Mouse (Mus musculus): ENCODE data around the gene Dmrta2.

The Dmrta2 gene

DNA sequence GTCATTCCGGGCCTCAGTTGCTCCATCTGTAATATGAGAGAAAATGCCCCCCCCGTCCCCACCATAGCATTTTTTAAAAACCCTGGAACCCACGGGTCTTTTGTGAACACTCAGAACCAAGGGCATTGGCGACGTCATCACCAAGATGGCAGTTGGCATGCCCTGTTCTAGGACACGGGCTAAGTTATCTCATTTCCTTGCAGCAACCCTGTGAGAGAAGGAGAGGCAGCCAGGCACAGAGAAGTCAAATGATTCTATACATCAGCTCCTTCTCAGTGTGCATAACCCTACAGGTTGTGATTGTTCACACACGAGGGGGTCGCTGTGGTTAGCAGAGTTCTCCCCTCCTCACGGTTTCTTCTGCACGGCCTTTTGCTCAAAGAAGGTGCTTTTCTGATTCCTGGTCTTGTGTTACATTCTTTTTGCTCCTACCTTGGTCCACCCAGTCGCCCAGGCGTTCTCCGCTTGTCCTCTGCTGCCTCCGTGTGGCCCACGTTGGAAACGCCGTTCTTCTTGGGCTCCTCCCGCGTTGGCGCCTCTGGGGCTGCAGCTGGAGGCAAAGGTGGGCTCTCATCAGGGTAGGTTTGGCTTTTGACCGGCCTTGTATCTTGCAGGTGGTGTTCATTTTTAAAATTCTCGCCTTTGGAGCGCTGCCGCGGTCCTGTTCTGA lies 44.2 kb downstream of the Dmrta2 start:
- no peak for DNase-seq (ENCODE audit: low read depth, low spot score)

DNA sequence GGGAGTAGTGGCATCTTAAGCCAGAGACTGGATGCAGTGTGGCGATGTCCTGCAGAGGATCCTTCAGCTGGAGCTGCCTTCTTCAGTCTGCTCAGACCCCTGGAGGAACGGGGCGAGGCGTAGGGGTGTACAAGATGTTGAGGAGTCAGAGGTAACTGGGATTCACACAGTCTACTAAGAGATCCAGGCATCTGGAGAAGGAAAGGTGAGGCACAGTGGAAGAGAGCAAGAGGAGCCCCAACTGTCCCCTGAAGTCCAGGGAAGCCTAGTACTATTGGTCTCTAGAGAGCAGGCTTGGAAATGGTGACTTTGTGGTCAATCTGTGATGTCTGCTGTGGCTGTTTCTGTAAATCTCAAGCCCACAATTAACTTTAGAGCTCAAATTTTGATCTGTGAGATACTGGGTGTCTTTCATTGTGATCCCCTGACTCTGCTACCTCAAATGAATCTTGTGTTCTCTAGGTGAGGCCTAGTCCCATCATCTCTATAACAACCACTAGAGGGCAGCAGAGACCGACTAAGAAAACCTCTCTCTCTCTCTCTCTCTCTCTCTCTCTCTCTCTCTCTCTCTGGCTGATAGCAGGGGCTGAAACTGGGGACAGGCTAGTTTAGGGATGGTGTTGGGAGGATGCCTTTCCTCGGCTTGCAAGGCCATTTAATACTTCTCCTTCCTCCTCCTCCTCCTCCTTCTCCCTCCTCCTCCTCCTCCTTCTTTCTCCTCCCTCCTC lies 50.8 kb downstream of the Dmrta2 start:
- DNase-seq (ENCODE audit: low read depth, low spot score), result no peak

DNA sequence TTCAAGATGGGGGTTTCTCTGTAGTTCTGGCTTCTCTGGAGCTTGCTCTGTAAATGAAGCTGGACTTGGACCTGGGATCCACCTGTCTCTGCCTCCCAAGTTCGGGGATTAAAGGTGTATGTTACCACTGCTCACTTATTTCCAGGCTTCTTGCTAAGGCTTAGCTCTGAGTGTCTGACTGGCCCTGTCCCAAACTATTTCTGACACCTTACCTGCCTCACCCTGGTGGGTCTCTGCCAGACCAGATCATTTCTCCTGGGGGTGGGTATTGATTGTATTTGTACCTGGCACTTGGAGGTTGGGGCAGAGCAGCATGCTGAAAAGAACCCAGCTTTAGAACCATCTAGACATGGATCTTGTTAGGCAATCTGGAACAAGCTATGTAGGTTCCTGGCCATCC lies 51.6 kb downstream of the Dmrta2 start:
- DNase-seq (ENCODE audit: low read depth, low spot score), result no peak

Measured in skeletal muscle tissue, adult 2 months (tissue).